Mouse (Mus musculus) lung, postnatal 0 days (tissue): ENCODE results near the gene Mrps23. TPM values are rescaled to one million over a fixed set of nuclear protein-coding genes. Genes with fewer than 3 reads are reported as not detected.

ENCODE experiments used
- ATAC-seq: fragments of 200-750 bp; cut with Nextera tagmentation; 2 replicates; pipeline ENCODE4 v1.8.0; 2017; ENCODE audit warnings: moderate library complexity
- DNase-seq: peaks from one replicate; pipeline ENCODE4 v3.0.0-alpha.2; 2016; ENCODE audit warnings: low spot score
- H3K27ac ChIP-seq: fragments of 300-500 bp; sonication (generic); 2 replicates; pipeline ENCODE4 v1.5.1; 2014; ENCODE audit warnings: antibody characterized with exemption, mild to moderate bottlenecking, low read length, mixed read lengths
- H3K27me3 ChIP-seq: fragments of 300-500 bp; sonication (generic); replicated peaks from 2 replicates; pipeline ENCODE4 v1.6.1; 2014; ENCODE audit warnings: low read length, mixed read lengths; ENCODE audit not compliant: insufficient read depth
- H3K36me3 ChIP-seq: fragments of 300-500 bp; sonication (generic); 2 replicates; pipeline ENCODE4 v1.6.1; 2014; ENCODE audit warnings: low read length, mixed read lengths; ENCODE audit not compliant: insufficient read depth
- H3K4me1 ChIP-seq: fragments of 300-500 bp; sonication (generic); 2 replicates; pipeline ENCODE4 v1.6.1; 2014; ENCODE audit warnings: antibody characterized with exemption, low read depth, low read length, mixed read lengths; ENCODE audit not compliant: insufficient read depth
- H3K4me2 ChIP-seq: fragments of 300-500 bp; sonication (generic); replicated peaks from 2 replicates; pipeline ENCODE4 v1.6.1; 2014; ENCODE audit warnings: low read depth, mild to moderate bottlenecking, low read length, moderate library complexity, mixed read lengths
- H3K4me3 ChIP-seq: fragments of 300-500 bp; sonication (generic); 2 replicates; pipeline ENCODE4 v1.5.1; 2014; ENCODE audit warnings: low read depth, low read length
- H3K9ac ChIP-seq: fragments of 300-500 bp; sonication (generic); replicated peaks from 2 replicates; pipeline ENCODE4 v1.6.1; 2014; ENCODE audit warnings: low read depth, mild to moderate bottlenecking
- H3K9me3 ChIP-seq: fragments of 300-500 bp; sonication (generic); 2 replicates; pipeline ENCODE4 v1.6.1; 2016; ENCODE audit warnings: low read length, mixed read lengths
- CTCF ChIP-seq: IDR thresholded peaks from 2 replicates; pipeline ENCODE4 v1.5.1; 2016; ENCODE audit warnings: antibody characterized with exemption, mild to moderate bottlenecking
- EP300 ChIP-seq: IDR thresholded peaks from 2 replicates; pipeline ENCODE4 v1.6.1; 2016; ENCODE audit warnings: antibody characterized with exemption, mild to moderate bottlenecking, control low read depth
- WGBS: fragments of 180-500 bp; shearing (Covaris S2); extraction: QIAGEN DNeasy Blood & Tissue Kit; methylation state at CpG from one replicate; pipeline ENCODE4 v1.1.7; 2014; 5-methylcytosine and 5-hydroxymethylcytosine counted together
- polyA plus RNA-seq: library from polyadenylated mRNA; unstranded; fragments of >200 nt; fragmentation: Nextera tagmentation; extraction: Ambion mirVana; gene quantifications from 2 replicates; pipeline ENCODE4 v1.2.1, GENCODE M21; 2015

Gene Mrps23
- polyA plus RNA-seq, 1 experiment from 2014 or later: 46.5 TPM

DNA sequence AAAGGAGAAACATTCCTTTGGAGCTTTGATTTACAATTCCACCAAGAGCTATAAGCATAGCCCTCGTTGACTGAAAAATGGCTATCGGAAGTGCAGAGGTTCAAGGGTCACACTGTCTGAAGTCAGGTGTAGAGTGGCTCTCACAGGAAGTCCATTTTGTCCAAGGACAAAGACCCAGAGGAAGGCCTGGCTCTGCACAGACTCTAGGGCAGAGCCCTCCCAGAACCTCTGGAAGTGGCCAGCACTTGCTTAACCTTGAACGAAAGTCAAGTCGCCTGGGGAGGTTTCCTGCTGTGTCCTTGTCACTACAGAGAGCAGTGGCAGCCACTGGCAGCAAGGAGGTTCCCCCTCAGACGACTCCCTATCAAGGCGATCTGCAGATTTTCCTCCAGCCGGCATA lies 56.3 kb downstream of the Mrps23 start:
- H3K27ac ChIP-seq: no peak overlapping the region
- no peak overlapping the region for H3K9ac ChIP-seq
- no peaks in the 10 kb centered on the region for H3K9me3 ChIP-seq
- no peaks in the 10 kb centered on the region for H3K36me3 ChIP-seq
- no peak overlapping the region for H3K4me3 ChIP-seq
- ATAC-seq: no peak
- H3K4me2 ChIP-seq: no peak overlapping the region
- DNase-seq: no peak
- 27% methylated on average over 7 of the region's 7 CpGs for WGBS
- H3K4me1 ChIP-seq: no peaks in the 10 kb centered on the region
- no peak for TF ChIP-seq EP300
- TF ChIP-seq CTCF: no peak
- no peaks in the 10 kb centered on the region for H3K27me3 ChIP-seq

Other genes starting within 250 kb of the Mrps23 start
- 12.3 and 14.5 TPM in 2 replicates for gene Dynll2, start 216.9 kb upstream of the Mrps23 start, polyA plus RNA-seq
- 88.1 and 111 TPM in 2 replicates for gene Srsf1, start 157.0 kb upstream of the Mrps23 start, polyA plus RNA-seq
- gene Vezf1, start 136.1 kb upstream of the Mrps23 start, polyA plus RNA-seq: 26.8 TPM in 2 replicates
- gene Cuedc1, start 106.3 kb upstream of the Mrps23 start, polyA plus RNA-seq: 14.6 TPM in 2 replicates
- not detected in 2 replicates for gene Ccdc182, start 89.7 kb downstream of the Mrps23 start, polyA plus RNA-seq